Mouse (Mus musculus): ENCODE measurements at regions not wholly inside any gene's neighbourhood (a gene's known extent, or its start where the extent isn't known, plus 50 kb on each side); places are given as distances from the start of the nearest gene placed in this dataset.

DNA sequence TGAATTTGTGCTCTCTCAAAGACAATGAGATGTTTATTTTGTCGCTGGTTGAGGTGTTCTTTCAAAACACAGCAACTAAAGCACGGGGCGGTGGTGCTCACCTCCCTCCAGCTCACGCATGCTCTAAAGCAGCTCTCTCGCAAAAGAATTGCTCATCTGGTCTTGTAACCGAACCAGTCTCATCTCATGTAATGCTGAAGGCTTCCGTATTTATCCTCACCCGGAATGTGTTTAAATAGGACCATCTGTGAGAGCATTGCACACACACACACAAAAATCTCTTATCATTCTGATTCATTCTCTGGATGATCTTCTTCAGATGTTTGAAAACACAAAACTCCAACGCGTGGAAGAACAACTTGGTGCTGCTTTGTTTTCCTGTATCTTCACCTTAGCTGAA lies 138.4 kb downstream of the Irs2 start:
- DNase-seq (ENCODE audit: low read depth, low spot score), result no peak

DNA sequence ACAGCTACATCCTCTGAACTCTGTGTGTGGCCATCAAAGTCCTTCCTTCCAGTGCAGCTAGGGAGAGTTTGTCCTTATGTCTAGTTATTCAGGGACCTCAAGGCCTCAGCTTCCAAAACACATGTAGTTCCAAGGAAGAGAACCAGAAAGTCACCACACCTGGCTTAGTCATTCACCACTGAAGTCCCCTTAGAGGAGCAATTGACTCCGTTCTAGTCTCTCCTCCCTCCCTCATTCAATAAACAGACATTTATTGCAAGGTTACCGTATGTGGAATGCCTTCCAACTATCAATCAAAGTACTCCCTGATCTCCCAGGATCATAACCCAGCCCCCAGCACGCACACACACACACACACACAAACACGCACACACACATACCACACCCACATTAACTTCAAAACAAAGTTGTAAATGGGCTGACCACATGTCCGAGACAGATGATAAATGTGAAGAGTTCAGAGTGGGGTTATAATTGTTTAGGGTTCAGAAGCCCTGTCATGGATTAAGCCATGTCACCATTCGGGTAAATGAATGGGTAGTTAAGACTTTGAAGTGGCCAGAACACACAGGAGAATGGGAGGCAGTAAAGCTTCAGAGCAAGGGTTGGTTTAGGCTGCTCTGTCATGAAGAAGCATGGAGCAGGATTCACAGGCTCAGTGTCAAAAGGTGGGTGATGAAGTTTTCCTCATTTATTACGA lies 141.4 kb downstream of the Irs2 start:
- no peak for DNase-seq (ENCODE audit: low read depth, low spot score)

DNA sequence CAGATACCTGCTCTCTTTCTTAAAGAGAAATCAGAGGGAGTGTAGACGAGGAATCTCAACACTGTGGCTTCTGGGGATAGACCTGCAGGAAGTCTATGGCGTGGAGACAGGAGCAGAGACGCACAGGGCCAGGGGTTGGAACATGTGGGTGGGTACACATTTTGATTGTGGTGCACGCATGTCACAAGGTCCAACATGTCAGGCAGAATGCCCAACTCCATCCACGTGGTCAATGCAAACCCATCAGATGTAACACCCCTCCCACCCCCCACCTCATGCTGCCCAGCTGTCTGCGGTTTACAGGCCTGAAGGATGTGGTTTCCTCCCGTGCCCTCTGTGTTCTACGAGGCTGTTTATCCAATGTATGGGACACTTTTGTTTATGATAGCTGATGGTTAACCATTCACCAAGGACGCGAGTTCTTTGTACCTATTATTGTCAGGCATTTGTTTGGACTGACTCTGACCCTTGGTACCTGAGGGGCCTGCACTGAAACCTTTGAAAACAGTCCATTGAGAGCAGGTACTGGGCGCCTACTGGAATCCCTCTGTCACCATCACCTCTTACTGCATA lies 142.2 kb downstream of the Irs2 start:
- no peak for DNase-seq (ENCODE audit: low read depth, low spot score)

DNA sequence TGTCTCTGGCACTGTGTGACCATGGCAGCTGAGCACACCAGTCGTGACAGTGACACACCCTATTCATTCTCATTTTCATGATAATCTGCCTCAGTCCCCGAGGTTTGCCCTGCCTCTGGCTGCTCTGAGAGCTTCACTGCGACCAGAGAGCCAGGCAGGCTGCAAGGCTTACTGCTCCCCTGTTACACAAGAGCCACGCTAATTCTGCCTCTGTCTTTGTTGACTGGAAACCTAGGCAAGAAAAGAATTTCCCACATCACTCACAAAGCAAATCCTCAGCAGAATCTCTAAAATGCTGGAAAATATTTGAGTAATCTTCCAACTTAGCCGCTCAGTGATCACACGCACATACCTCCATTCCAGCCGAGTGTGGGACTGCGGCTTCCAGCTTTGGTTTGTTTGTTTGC lies 142.8 kb downstream of the Irs2 start:
- no peak for DNase-seq (ENCODE audit: low read depth, low spot score)

DNA sequence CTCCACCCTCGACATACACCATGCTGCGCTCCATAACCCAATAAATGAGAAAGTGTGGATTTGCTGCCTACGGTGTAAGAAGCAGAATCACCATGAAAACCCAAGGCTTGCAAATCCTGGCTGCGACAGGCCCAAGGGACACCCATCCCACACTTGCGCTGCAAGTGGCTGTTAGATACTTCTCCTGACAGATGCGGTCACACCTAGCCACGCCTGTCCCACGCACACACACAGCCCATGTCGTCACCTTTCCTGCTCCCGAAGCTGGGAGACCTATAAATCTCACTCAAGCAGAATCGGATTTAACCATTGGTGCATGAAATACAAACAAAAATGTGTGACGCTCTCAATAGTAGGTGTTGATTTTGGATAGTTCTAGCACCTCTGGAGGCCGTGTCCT lies 145.8 kb downstream of the Irs2 start:
- DNase-seq (ENCODE audit: low read depth, low spot score), result no peak

DNA sequence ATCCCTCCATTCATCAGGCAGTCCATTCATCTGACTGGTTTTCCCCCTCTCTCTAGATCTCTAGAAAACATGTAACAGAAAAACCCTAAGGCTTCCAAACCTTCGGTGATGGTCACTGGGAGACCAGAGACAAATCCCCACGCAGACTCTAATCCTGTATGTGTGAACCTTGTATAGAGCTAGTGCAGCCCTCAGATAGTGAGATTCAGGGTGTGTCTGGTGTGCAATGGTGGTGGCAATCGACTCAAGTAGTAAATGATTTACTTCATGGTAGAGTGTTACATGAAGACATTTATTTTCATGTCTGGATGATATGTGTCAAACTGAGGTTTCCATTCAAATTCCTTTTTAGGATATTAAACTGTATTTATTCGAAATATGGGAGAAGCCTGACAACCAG lies 147.4 kb downstream of the Irs2 start:
- no peak for DNase-seq (ENCODE audit: low read depth, low spot score)

DNA sequence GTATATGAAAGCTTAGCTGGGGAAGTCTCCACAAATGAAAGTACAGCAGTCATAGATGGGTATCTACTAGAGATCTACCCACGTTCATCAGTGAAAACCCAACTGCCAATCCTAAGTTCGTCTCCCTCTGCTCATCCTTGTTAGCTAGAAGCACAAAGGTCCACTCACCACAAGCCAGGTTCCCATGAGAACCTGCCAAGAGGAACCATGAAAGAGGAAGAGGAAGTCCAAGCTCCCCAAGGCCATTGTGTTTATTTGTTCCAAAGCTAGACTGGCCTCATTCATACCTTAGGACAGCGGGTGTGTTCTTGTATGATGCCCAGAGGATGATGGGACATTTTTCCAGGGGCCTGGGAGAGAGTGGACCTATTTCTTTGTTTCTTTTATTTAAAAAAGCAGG lies 150.4 kb downstream of the Irs2 start:
- no peak for DNase-seq (ENCODE audit: low read depth, low spot score)

DNA sequence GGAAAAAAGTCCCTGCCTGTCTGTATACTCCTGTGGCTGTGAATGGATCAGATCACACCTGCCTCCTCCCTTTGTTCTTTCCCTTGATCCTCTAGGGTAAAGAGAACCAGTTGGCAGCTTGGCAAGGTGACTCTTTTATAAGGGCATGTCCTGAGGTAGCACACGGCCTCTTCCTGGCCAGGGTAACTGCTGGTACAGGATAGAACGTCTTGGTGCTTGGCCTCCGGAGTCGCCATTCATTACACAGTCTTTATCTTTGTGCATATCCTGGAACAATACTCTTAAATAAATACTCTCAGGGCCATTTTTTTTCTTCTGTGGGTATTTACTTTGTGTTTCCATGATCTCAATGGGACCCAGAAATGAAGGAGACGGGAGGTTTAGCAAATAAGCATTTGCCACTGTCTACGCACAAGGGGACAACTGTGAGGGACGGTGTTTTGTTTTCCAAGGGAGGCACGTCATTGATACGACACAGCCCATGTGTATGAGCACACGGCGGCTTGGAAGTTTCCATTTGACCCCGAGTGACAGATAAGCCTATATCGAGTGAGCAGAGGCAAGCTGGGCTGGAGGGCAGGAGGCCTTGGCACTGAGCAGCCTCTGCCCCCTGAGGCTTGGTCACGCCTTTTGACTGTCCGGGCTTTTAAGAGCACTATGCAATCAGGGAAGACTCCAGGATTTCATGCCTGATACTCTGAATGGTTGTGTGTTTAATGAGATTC lies 151.1 kb downstream of the Irs2 start:
- no peak for DNase-seq (ENCODE audit: low read depth, low spot score)

DNA sequence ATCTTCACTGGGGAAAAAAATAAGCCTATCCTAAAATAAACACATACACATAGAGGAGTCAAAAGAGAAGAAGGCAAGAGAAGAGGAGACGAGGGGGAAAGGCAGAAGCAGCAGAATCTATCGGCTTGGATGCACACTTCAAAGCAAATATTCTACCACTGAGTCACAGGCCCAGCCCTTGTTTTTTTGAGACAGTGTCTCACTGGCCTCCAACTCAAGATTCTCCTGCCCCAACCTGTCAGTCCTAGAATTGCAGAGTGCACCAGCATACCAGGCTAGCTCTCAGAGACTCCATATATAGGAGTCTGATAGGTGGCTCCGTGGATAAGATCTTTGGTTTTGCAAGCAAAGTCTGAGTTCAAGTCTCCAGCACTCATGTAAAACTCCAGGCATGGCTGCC lies 152.6 kb downstream of the Irs2 start:
- no peak for DNase-seq (ENCODE audit: low read depth, low spot score)

DNA sequence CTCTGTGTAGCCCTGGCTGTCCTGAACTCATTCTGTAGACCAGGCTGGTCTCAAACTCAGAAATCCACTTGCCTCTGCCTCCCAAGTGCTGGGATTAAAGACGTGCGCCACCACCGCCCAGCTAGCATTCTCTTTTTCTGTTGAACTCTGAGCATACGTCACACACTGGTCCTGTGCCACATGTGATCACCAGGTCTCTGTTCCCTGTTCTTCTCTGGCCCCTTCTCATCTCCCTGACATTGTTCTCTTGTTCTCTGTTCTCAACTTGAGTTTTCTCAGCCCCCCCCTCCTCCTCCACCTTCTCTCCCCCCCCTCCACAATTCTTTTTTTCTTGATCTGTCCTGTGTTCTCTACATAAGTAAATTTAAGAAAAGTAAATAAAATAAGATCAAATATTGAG lies 153.1 kb downstream of the Irs2 start:
- DNase-seq (ENCODE audit: low read depth, low spot score), result no peak

DNA sequence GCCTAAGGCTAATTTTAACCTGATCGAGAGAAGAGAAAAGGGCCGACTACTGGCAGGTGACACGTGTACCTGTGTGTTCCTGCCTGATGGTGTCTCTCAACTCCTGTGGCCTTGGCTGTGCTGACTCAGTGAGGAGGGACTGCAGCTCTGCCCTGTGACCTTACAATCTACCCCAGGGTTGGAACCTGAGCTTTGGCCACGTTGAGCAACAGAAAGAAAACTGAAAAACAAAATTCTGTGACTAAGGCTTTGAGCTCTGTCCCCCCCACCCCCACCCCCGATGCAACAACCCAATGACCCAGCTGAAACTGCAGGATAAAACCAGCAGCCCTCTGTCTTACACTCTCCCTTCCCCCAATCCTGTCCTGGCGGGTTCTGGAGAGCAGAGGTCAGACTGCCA lies 153.7 kb downstream of the Irs2 start:
- DNase-seq (ENCODE audit: low read depth, low spot score), result no peak

DNA sequence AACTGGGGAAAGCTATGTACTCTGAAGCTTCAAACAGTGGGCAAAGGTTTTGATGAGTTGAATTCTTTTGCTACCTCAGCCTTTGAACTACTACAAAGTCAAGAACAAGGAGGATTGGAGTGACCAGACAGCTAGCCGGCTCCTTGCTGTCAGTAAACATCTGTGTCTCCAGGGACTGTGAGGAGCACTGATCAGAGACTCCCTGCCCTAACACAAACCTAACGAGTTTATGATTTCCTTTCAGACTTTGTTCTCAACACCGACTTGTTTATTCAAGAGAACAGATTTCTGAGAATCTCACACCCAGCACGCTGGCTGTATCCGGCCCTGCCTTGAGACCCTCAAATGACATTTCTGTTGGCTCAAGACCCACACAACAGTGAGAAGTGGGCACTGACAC lies 154.4 kb downstream of the Irs2 start:
- no peak for DNase-seq (ENCODE audit: low read depth, low spot score)

DNA sequence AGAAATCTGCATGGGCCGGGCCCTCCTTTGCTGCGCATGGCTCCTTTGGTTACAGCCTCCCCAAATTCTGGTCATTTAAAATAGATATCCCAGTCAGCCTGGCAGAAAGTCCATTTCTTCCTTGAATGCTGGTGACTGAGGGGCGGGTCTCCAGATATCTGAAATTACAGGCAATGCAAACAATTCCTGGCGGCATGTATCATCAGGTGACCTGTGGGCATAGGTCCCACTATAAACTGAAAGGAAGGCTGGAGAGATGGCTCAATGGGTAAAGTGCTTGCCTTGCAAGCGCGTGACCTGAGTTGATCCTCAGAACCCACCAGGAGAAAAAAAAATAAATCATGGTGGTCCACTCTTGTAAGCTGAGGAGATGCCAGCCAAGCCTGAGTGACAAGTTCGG lies 158.3 kb downstream of the Irs2 start:
- no peak for DNase-seq (ENCODE audit: low read depth, low spot score)

DNA sequence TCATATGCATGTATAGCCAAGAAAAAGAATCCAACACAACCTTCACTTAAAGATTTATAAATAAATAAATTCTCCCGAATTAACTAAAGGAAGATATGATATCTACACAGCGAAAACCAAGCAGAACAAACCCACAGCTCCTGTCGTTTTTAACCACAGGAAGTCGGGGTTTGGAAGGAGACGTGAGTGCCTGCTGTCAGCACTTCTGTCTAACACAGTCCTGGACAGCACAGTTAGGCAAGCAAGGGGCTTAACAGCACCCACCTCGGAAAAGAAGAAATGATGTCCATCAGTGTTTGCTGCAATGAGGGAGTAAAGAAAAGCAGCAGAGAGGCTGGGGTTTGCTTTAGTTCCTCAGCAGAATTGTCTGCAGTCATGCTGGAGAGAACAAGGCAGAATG lies 162.7 kb downstream of the Irs2 start:
- no peak for DNase-seq (ENCODE audit: low read depth, low spot score)

DNA sequence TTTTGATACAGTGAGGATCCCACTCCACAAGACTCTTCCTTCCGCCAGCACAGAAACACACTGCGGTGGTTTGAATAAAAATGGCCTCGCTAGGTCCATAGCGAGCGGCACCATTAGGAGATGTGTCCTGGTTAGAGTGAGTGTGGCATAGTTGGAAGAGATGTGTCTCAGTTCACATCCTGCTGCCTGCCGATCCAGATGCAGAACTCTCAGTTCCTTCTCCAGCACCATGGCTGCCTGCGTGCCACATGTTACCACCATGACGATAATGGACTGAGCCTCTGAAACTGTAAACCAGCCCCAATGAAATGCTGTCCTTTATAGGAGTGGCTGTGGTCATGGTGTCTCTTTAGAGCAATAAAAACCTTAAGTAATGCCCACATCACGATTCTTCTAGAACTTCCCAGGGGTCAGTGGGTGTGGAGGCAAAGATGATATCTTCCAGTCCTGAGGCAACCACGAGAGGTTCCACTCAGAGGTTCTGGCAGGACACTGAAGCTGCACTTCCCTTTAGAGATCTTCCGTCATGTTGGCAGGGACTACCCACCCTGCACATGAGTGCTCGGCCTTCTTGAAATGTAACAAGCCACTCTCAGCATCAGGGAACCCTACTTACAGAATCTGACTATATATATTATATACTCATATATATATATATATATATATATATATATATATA lies 167.3 kb downstream of the Irs2 start:
- DNase-seq (ENCODE audit: low read depth, low spot score), result no peak

DNA sequence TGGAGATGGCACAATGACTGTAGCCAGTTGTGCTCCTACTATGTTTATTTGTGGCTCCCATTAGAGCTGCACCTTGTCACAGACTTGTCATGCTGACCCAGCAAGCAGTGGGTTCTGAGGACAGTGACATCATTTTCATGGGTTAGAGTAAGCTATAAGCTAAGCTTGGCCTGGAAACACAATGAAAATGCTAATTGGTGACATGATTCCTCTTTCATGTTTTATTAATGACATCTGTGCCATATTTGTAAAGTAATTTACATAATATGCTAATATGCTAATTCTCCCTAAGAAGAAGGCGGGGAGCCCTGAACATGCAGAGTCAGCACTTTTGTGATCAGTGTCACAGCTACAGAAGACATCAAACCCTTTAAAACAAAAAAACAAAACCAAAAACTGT lies 168.2 kb downstream of the Irs2 start:
- DNase-seq (ENCODE audit: low read depth, low spot score), result no peak

DNA sequence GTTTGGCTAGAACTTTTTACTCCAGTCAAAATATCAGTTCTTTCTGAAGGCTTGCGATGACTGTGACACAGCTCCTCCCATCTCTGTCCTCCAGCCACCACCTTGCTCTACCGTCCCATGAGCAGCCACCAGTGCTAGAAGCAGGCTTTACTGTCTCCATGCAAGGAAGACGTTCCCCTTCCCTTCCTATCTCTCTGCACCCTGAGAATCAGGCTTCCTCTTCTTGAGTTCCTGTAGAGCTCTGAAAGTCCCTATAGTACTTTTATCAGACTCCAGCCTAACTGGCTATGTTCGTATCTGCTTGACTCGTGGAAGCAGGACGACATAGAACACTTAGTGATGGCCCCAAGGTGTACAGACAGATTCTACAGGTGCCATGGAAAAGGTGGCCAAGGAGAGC lies 173.2 kb downstream of the Irs2 start:
- DNase-seq (ENCODE audit: low read depth, low spot score), result no peak

DNA sequence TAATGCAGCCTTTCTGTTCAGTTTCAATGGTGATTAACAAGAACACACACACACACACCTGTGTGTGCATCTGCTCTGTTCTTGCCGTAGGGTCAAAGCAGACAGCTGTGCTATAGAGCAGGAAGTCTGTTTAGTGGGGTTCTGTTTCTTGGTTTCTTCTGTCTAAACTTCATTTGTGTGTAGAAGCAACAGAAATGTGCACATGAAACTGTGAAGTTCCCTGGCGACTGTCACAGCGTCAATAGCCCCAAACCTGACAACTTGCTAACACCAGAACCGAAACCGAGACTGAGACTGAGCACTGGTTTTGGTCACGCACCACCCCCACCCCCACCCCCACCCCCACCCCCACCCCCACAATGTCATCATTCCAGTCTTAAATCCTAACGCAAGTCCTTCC lies 176.4 kb downstream of the Irs2 start:
- DNase-seq (ENCODE audit: low read depth, low spot score), result no peak

DNA sequence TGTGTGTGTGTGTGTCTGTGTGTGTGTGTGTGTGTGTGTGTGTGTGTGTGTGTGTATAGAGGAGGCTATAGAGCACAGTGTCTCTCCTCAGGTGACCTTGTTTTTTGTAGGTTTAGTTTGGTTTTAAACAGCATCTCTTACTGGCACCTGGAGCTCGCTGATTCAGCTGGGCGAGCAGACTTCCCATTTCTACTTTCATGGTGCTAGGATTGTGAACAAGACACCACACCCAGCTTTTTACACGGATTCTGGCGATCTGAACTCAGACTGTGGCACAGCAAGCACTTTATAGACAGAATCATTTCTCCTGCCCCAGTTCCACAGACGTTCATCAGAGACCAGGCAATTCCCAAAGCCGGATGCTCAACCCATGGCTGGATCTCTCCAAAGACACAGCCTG lies 177.0 kb downstream of the Irs2 start:
- no peak for DNase-seq (ENCODE audit: low read depth, low spot score)

DNA sequence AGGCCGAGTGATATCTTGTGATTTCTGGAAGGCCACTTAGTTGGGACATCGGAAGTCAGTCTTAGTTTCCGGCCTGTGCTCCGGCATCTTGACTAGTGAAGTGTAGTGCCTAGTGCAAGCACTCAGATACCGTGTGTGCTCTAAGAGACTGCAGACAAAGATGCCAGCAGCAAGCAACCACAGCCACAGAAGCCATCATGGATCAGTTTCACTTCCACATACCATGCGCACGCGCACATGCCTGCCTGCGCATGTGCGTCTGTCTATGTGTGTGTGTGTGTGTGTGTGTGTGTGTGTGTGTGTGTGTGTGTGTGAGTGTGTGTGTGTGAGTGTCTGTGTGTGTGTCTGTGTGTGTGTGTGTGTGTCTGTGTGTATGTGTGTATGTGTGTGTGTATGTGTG lies 177.4 kb downstream of the Irs2 start:
- peak; percentile 10 for DNase-seq (ENCODE audit: low read depth, low spot score)

DNA sequence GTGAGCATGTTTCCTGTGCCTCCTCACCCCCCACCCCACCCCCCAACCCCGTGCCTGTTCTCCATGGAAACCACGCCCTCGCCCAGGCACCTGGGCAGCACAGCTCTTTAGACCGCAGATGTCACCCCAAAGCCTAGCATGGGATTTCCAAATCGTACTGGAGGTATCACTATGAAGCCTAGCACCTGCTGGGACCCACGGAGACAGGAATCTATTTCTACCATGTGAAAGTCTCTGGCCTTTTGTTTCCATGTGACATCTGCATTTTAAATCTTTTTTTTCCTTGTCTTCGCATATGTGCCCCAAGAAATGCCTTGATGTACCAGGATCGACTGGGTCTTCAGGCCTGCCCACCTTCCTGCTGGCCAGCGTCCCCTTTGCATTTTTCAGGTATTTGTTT lies 179.7 kb downstream of the Irs2 start:
- DNase-seq (ENCODE audit: low read depth, low spot score), result no peak

DNA sequence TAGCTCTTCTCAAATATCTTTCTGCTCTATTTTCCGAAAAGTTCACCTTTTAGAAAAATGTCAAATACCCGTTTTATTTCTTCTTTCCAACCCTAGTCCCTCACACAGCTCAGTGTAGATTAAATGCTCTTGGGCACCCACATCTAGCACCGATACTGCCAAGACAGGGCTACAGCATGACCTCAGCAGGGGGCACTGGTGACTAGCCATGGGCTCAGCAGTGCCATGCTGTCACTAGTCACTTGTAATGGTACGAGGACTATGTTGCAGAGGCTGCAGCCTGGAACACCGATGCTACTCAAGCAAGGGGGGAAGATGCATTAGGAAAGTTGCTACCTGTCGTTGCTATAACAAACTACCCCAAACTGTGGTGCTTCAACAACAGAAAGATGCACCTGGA lies 180.7 kb downstream of the Irs2 start:
- DNase-seq (ENCODE audit: low read depth, low spot score), result no peak

DNA sequence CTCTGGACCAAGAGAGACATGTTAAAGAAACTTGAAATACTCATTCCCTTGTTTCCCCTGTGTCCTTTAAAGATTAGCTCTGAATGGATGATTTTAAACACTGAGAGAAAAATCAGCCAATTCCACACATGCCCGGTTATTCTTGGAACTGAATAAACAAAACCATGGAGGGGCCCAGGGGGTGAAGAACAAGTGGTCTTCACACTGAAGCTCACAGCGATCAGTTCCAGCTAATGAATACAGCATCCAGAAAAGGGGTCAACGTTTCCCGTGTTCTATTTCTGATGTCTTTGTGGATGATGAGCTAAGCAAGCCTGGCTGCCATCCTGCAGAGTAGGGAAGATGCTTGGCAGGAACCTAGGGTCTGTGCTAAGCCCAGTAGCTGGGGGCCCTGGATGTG lies 182.3 kb downstream of the Irs2 start:
- DNase-seq (ENCODE audit: low read depth, low spot score), result no peak

Measured in CD4-positive helper T cell, adult 2 months (primary cell).